Mouse (Mus musculus) erythroblast, embryonic 14.5 days (primary cell): Measurements from ENCODE around the gene Pdzrn3. TPM values are rescaled to one million over a fixed set of nuclear protein-coding genes. Genes with fewer than 3 reads are reported as not detected.

Experiments
- H3K27me3 ChIP-seq: 2 replicates; pipeline ENCODE4 v1.6.1; 2012; ENCODE audit warnings: inconsistent platforms; ENCODE audit not compliant: control insufficient read depth
- H3K36me3 ChIP-seq: 2 replicates; pipeline ENCODE4 v1.6.1; 2012; ENCODE audit warnings: mild to moderate bottlenecking, inconsistent platforms; ENCODE audit not compliant: control insufficient read depth
- H3K4me1 ChIP-seq: 2 replicates; pipeline ENCODE4 v1.6.1; 2012; ENCODE audit warnings: inconsistent platforms; ENCODE audit not compliant: control insufficient read depth
- H3K4me3 ChIP-seq: replicated peaks from 2 replicates; pipeline ENCODE3; 2012; ENCODE audit warnings: moderate library complexity, mild to moderate bottlenecking, inconsistent platforms
- H3K9me3 ChIP-seq: 2 replicates; pipeline ENCODE4 v1.6.1; 2012; ENCODE audit warnings: low read length, inconsistent platforms, mixed read lengths; ENCODE audit not compliant: control insufficient read depth
- GATA1 ChIP-seq: IDR thresholded peaks from 2 replicates; pipeline ENCODE4 v1.6.1; 2012; ENCODE audit warnings: low read length, inconsistent platforms, mixed read lengths
- TAL1 ChIP-seq: IDR thresholded peaks from 3 replicates; pipeline ENCODE4 v1.6.1; 2012; ENCODE audit warnings: low read length, inconsistent platforms, mixed read lengths
- polyA plus RNA-seq: library from polyadenylated mRNA; stranded (reverse); fragments of >175 nt; gene quantifications from 2 replicates; pipeline ENCODE4 v1.2.3, GENCODE M21; 2012

Gene Pdzrn3
- polyA plus RNA-seq, 1 experiment: not detected

DNA sequence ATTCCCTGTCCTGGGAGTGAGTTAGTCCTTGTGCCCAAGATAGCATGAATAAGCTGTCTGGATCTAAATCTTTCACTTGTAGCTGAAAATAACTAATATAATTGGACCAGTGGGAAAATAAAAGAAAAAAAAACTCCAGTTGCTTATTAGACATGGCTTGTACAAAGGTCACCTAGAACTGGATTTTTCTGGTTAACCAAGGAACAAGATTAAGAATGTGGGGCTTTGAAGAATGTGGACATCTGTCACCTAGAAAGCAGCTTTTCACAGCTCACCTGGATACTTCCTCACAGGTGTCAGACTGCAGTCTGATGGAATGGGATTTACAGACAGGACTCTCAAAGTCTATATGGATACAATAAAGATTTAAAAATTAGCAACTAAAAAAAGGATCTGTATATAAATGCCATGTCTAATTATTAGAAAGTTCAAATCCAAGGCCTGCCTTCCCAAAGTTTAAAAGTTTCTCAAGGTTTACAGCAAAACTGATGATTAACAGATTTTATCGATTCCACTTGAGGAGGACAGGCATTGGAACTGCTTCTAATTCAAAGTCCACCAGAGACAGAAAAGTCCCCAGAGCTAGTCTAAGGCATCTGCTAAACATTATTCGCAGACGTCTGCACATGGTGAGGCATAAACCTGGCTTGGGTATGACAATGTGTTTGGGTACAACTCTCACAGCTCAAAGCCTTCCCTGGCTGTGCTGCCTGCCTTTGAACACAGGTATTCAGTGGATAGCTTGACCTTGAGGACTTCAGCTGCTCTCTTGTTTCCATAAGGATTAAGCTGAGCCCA lies 51.7 kb downstream of the Pdzrn3 start:
- Histone ChIP-seq H3K4me3 (no peak overlapping the region), H3K4me1 (no peaks in the 10 kb centered on the region), H3K27me3 (peaks cover 2% of the 10 kb centered on the region), H3K9me3 (no peaks in the 10 kb centered on the region), H3K36me3 (no peaks in the 10 kb centered on the region)
- no peak for TF ChIP-seq TAL1
- TF ChIP-seq GATA1: no peak

DNA sequence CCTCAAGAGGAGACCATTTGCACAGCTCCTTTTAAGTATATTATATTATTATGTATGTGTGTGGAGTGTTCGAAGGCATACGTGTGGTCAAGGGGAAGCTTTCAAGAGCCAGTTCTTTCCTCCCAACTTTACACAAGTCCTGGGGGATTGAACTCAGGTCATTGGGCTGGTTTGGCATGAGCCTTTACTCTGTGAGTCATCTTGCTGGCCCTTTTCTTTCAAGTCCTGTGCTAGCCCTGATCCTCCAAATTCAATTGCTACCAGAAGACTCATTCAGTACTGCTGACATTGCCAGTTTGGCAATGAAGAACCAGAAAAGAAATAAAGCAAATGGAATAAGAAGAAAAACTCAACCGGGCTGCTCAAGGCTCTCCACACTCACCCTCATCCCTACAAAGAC lies 55.1 kb downstream of the Pdzrn3 start:
- Histone ChIP-seq H3K27me3 (no peaks in the 10 kb centered on the region), H3K4me1 (no peaks in the 10 kb centered on the region), H3K4me3 (no peak overlapping the region), H3K36me3 (no peaks in the 10 kb centered on the region), H3K9me3 (no peaks in the 10 kb centered on the region)
- no peak for TF ChIP-seq TAL1

- no peaks in the 10 kb centered on the region for H3K9me3 ChIP-seq
- no peaks in the 10 kb centered on the region for H3K36me3 ChIP-seq
- H3K27me3 ChIP-seq: no peaks in the 10 kb centered on the region
- no peak overlapping the region for H3K4me3 ChIP-seq
- H3K4me1 ChIP-seq: no peaks in the 10 kb centered on the region
- TF ChIP-seq GATA1 (no peak), TAL1 (no peak)
Measured at GRCm38 (mm10) chr6:101320386-101320785, 57.3 kb downstream of the Pdzrn3 start.

GRCm38 (mm10) chr6:101319374-101319967 lies 58.2 kb downstream of the Pdzrn3 start:
- Histone ChIP-seq H3K36me3 (no peaks in the 10 kb centered on the region), H3K9me3 (no peaks in the 10 kb centered on the region), H3K4me1 (no peaks in the 10 kb centered on the region), H3K4me3 (no peak overlapping the region), H3K27me3 (no peaks in the 10 kb centered on the region)
- TF ChIP-seq TAL1 (no peak), GATA1 (no peak)

DNA sequence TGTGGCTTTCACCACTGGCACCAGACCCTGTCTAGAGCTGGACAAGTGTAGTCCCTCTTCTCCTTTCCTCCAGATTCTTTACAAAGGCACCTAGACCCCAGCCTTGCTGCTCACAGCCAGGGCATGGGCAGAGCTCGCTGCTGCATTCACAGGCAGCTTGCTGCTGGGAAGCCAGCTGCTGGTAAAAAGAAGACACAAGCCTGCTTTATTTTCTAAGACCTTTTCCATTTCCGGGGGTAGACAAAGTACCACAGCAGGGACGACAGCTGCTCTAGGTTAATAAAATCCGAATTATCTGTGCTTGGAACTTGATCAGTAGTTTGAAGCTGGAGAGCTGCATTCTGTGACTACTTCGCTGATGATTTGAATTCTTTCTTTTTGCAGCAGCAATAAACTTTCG lies 59.2 kb downstream of the Pdzrn3 start:
- H3K4me3 ChIP-seq: no peak overlapping the region
- H3K27me3 ChIP-seq: no peaks in the 10 kb centered on the region
- H3K4me1 ChIP-seq: no peaks in the 10 kb centered on the region
- no peaks in the 10 kb centered on the region for H3K9me3 ChIP-seq
- H3K36me3 ChIP-seq: no peaks in the 10 kb centered on the region
- TF ChIP-seq GATA1: no peak
- TF ChIP-seq TAL1: no peak

DNA sequence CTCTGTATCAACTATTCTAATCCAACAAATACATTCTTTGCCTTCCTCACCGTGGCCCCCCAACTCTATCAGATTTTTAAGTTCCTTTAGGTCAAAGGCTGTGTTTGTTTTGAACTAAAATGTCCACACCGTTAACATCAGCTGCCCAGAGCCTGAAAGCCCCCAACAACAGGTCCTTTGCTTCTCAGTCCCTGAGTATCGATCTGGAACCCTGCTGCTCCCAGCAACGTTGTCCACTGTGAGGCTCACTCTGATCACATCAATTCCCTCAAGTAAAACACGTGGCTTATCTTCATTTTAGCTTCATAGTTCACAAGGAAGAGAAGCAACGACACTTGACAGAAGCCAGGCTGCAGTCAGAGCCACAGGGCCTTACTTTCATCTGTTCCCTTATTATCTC lies 66.3 kb downstream of the Pdzrn3 start:
- Histone ChIP-seq H3K27me3 (no peaks in the 10 kb centered on the region), H3K4me1 (no peaks in the 10 kb centered on the region), H3K4me3 (no peak overlapping the region), H3K9me3 (no peaks in the 10 kb centered on the region), H3K36me3 (no peaks in the 10 kb centered on the region)
- TF ChIP-seq TAL1 (no peak), GATA1 (no peak)

- Histone ChIP-seq H3K4me3 (no peak overlapping the region), H3K36me3 (no peaks in the 10 kb centered on the region)
Measured at GRCm38 (mm10) chr6:101310491-101310890, 67.2 kb downstream of the Pdzrn3 start.

GRCm38 (mm10) chr6:101307964-101308531 lies 69.6 kb downstream of the Pdzrn3 start:
- no peak for TF ChIP-seq TAL1
- no peak for TF ChIP-seq GATA1
- H3K4me1 ChIP-seq: peaks cover 5% of the 10 kb centered on the region
- H3K36me3 ChIP-seq: no peaks in the 10 kb centered on the region
- no peak overlapping the region for H3K4me3 ChIP-seq
- no peaks in the 10 kb centered on the region for H3K9me3 ChIP-seq
- H3K27me3 ChIP-seq: no peaks in the 10 kb centered on the region

More at GRCm38 (mm10) chr6:101310491-101310890, 67.2 kb downstream of the Pdzrn3 start:
- Histone ChIP-seq H3K9me3 (no peaks in the 10 kb centered on the region), H3K27me3 (no peaks in the 10 kb centered on the region), H3K4me1 (no peaks in the 10 kb centered on the region)
- TF ChIP-seq TAL1 (no peak), GATA1 (no peak)

DNA sequence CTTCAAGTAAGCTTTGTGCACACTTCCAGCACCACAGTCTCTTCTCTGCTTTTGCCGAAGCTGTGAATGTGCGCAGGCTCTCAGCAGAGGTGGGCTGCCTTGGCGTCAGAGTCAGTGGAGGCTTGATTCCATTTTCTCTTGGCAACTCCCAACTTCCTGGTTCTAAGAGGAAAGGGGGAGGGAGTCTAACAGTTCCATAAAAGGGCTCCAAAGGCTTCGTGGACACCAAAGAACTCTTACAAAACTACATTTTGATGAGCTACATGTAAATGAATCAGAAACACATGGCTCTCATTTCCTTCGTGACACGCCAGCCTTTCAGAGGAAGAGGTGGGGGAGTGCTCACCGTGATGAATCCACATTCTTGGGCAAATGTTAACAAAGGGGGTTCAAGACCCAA lies 70.9 kb downstream of the Pdzrn3 start:
- no peak overlapping the region for H3K4me3 ChIP-seq
- peaks cover 5% of the 10 kb centered on the region for H3K4me1 ChIP-seq
- no peaks in the 10 kb centered on the region for H3K9me3 ChIP-seq
- TF ChIP-seq GATA1: no peak
- no peak for TF ChIP-seq TAL1
- no peaks in the 10 kb centered on the region for H3K27me3 ChIP-seq
- H3K36me3 ChIP-seq: no peaks in the 10 kb centered on the region
